Mouse (Mus musculus) heart, adult 2 months (tissue): ENCODE data around the gene Rgr. TPM values are rescaled to one million over a fixed set of nuclear protein-coding genes. Genes with fewer than 3 reads are reported as not detected.

Experiments used
- DNase-seq, 2 experiments: peaks; one replicate each; pipeline ENCODE4 v3.0.0; 2021
- H3K27ac ChIP-seq: fragments of 200-600 bp; 2 replicates; pipeline ENCODE4 v1.8.1; 2022
- H3K27me3 ChIP-seq: fragments of 200-500 bp; 2 replicates; pipeline ENCODE4 v1.6.1; 2012; ENCODE audit warnings: mild to moderate bottlenecking, low read length, inconsistent platforms, mixed read lengths; ENCODE audit not compliant: control insufficient read depth, insufficient read depth
- H3K36me3 ChIP-seq: fragments of 200-500 bp; 2 replicates; pipeline ENCODE4 v1.6.1; 2012; ENCODE audit warnings: low read length, inconsistent platforms; ENCODE audit not compliant: control insufficient read depth, insufficient read depth
- H3K4me1 ChIP-seq: fragments of 200-500 bp; 2 replicates; pipeline ENCODE4 v1.6.1; 2011; ENCODE audit warnings: low read length; ENCODE audit not compliant: control insufficient read depth, insufficient read depth
- H3K4me3 ChIP-seq: fragments of 200-600 bp; 2 replicates; pipeline ENCODE4 v1.8.1; 2022
- H3K79me2 ChIP-seq: fragments of 200-500 bp; replicated peaks from 2 replicates; pipeline ENCODE4 v1.6.1; 2012; ENCODE audit warnings: mild to moderate bottlenecking, inconsistent platforms, low read length, moderate library complexity, mixed read lengths; ENCODE audit not compliant: control insufficient read depth, insufficient read depth
- H3K9ac ChIP-seq: fragments of 200-500 bp; 2 replicates; pipeline ENCODE4 v1.6.1; 2012; ENCODE audit warnings: low read depth, mild to moderate bottlenecking, control low read depth, inconsistent platforms, low read length, mixed read lengths
- CTCF ChIP-seq: fragments of 200-600 bp; IDR thresholded peaks from 2 replicates; pipeline ENCODE4 v1.8.1; 2022; ENCODE audit warnings: antibody characterized with exemption, mild to moderate bottlenecking, moderate library complexity
- EP300 ChIP-seq: fragments of 200-500 bp; IDR thresholded peaks from 2 replicates; pipeline ENCODE4 v1.6.1; 2011; ENCODE audit warnings: low read depth, low read length, control low read depth; ENCODE audit not compliant: insufficient read depth
- POLR2A ChIP-seq: fragments of 200-500 bp; IDR thresholded peaks from 2 replicates; pipeline ENCODE4 v1.6.1; 2011; ENCODE audit warnings: mild to moderate bottlenecking, low read depth, low read length, control low read depth; ENCODE audit not compliant: insufficient read depth
- WGBS: fragments of 180-500 bp; shearing (Covaris S2); methylation state at CpG from one replicate; pipeline ENCODE4 v1.1.7; 2018; 5-methylcytosine and 5-hydroxymethylcytosine counted together
- intact Hi-C: fragments of 180-260 bp; cut with DNase I; formaldehyde crosslinking; loops from one replicate; pipeline ENCODE4 v1.15.1; 2025
- polyA plus RNA-seq: library from polyadenylated mRNA; depleted of rRNA; stranded (reverse); fragments of >200 nt; gene quantifications from 2 replicates; pipeline ENCODE4 v1.2.3, GENCODE M21; 2012
- total RNA-seq, 2 experiments: library from RNA; stranded (reverse); gene quantifications; 2 replicates each; pipeline ENCODE4 v1.2.3; 2021

Gene Rgr
- total and polyA plus RNA-seq, 3 experiments = not detected

DNA sequence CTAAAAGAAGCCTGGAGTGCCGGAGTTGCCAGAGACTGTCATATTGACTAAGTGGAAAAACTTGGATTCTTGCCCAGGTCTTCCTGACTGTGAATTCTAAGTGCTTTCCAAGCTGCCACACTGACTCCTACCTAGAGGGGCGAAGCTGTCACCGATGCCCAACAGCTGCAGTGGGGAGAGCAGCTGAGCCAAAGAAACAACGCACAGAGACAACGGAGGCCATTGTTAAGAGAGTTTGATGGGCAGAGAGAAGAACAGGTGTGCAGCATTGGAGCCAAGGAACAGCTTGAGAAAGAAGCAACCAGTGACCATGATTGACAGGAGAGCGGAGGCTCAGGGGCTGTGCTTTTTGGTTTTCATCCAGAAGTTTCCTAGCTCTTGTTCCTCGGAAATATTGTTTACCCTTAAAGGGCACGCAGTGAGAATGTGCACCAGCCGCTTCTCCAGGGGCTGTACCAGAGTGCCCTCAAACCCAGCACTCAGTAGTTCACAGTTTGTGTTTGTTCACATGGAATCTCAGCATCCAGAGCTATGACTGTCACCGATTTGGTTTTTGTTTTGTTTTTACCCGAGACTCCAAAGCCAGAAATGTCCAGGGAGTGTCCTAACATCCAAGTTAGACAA, 16.2 kb downstream of the Rgr start:
- Histone ChIP-seq H3K9ac (no peak overlapping the region), H3K36me3 (no peaks in the 10 kb centered on the region), H3K79me2 (no peaks in the 10 kb centered on the region), H3K4me3 (no peak overlapping the region), H3K27ac (no peak overlapping the region), H3K27me3 (no peaks in the 10 kb centered on the region), H3K4me1 (no peaks in the 10 kb centered on the region)
- intact Hi-C loops = loop anchor here (1.0 to 5.0 kb wide), 3 partner anchors 80 to 168 kb away; no protein-coding TSS in a partner anchor
- no peak for DNase-seq
- 55% methylated on average over 11 of the region's 11 CpGs for WGBS
- no peak for TF ChIP-seq POLR2A
- no peak for TF ChIP-seq CTCF
- TF ChIP-seq EP300 = no peak

DNA sequence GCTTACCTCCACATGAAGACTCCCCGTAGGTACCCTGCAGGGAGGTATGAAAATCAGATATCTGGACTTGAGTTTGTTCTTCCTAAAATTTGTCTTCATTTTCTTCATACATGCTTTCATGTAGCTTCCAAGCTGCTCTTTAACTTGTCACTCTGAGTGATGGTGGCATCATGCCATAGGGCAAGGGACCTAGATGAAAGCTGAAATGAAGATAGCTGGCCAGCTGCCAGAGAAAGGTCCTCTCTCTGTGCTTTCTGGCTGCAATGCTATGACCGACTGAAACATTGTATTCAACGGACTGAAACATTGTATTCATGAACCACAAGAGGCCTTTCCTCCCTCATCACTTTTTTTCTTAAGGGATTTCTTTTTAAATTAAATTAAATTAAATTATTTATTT, 20.2 kb downstream of the Rgr start:
- H3K27me3 ChIP-seq = no peaks in the 10 kb centered on the region
- TF ChIP-seq EP300 (no peak), CTCF (no peak), POLR2A (no peak)
- no peak overlapping the region for H3K4me3 ChIP-seq
- H3K79me2 ChIP-seq = no peaks in the 10 kb centered on the region
- H3K36me3 ChIP-seq = no peaks in the 10 kb centered on the region
- 75% methylated on average over 3 of the region's 3 CpGs for WGBS
- intact Hi-C loops = no loop called here
- H3K9ac ChIP-seq = no peak overlapping the region
- no peak overlapping the region for H3K27ac ChIP-seq
- no peak for DNase-seq
- no peaks in the 10 kb centered on the region for H3K4me1 ChIP-seq

DNA sequence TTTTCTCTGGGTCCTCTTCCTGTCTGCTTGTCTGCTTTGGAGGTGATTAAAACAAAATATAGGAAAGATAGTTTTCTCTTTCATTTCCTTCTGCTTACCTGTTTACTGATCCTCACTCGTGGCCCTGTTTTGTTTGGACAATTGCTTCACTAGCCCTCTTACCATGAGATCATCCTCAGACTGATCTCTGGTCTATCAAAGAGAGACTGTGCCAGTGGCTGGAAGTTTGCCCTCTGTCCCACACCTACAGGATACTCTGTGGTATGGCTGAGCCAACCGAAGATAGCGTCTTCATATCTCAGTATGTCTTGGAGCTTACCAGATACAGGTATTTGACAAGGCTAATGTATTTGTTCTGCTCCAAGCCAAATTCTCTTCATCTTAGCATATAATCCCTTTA, 20.8 kb downstream of the Rgr start:
- TF ChIP-seq CTCF (no peak), POLR2A (no peak), EP300 (no peak)
- Histone ChIP-seq H3K9ac (no peak overlapping the region), H3K79me2 (no peaks in the 10 kb centered on the region), H3K4me1 (no peaks in the 10 kb centered on the region), H3K27me3 (no peaks in the 10 kb centered on the region), H3K36me3 (no peaks in the 10 kb centered on the region), H3K4me3 (no peak overlapping the region), H3K27ac (no peak overlapping the region)
- intact Hi-C loops = no loop called here
- 82% methylated on average over 3 of the region's 3 CpGs for WGBS
- no peak for DNase-seq

DNA sequence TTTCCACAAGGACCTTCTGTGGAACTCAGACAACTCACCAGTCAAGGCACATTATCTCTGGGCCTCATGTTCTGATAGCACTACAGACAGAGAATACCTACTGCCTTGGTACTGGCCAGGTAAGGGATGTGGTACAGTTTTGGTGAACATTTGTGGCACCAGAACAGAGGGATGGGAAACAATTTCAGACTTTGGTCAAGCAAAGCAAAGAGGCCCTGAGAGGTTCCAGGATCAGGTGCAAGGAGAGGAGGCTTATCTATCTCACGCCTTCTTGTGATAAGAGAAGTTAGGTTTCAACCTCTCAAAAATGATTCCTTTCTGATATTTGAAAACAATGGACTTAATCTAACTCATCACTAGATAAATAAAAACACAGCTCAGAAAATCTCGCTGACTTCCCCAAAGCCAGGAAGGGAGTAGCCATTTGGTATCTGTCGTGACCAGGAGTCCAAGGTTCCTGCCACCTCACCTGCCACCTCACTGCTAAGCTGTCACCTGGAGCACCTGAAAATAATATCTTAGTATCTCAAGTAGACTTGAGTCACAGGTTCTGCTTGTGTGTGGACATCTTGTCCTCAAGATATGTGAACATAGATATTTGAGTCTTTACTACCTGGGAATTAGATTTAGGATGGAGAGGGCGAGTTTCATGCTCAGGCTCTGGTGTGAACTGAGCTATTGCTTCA, 21.4 kb downstream of the Rgr start:
- no peak for TF ChIP-seq EP300
- no peak for TF ChIP-seq POLR2A
- no peak for TF ChIP-seq CTCF
- Histone ChIP-seq H3K4me1 (no peaks in the 10 kb centered on the region), H3K27me3 (no peaks in the 10 kb centered on the region), H3K27ac (no peak overlapping the region), H3K4me3 (no peak overlapping the region), H3K9ac (no peak overlapping the region), H3K79me2 (no peaks in the 10 kb centered on the region), H3K36me3 (no peaks in the 10 kb centered on the region)
- intact Hi-C loops = no loop called here
- no peak for DNase-seq
- 52% methylated on average over 4 of the region's 4 CpGs for WGBS

DNA sequence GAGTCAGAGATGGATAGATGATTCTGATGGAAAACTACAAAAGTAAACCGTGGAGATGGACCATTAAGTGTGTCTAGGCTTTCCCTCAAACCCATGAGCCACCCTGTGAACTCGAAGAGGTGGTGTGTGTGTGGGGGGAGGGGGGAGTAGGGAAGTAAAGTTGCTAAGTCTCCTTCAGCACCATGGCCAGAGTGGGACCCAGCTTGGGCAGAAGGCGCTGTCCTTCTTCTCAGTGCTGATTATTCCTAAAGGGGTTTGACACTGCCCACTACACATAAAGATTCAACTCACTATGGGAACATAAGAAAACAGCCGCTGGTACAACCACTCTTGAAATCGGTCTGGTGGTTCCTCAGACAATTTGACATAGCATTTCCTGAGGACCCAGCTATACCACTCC, 32.9 kb downstream of the Rgr start:
- no peaks in the 10 kb centered on the region for H3K36me3 ChIP-seq
- no peaks in the 10 kb centered on the region for H3K79me2 ChIP-seq
- TF ChIP-seq POLR2A (no peak), EP300 (no peak), CTCF (no peak)
- no peak for DNase-seq
- no peaks in the 10 kb centered on the region for H3K4me1 ChIP-seq
- no peak overlapping the region for H3K27ac ChIP-seq
- H3K27me3 ChIP-seq = no peaks in the 10 kb centered on the region
- intact Hi-C loops = no loop called here
- no peak overlapping the region for H3K9ac ChIP-seq
- WGBS = 30% methylated on average over 5 of the region's 5 CpGs
- H3K4me3 ChIP-seq = no peak overlapping the region

DNA sequence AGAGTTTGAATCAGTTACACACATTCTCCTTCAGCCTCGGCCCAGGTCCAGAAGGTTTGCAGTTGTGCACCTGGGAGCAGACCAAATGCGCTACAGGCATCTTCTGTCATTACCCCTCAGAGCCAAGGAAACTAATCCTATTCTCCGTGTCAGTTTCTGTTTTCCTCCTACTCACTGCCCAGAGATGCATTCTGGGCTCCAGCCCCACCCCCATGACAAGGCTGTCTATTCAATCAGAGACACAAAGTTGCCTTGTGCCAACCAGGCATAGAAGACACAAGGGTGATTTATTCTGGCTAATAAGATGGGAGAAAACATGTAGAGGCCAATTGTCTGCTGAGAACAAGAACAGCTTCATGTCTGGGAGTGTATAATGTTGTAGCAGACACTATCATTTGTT, 35.1 kb downstream of the Rgr start:
- Histone ChIP-seq H3K4me3 (no peak overlapping the region), H3K9ac (no peak overlapping the region), H3K27ac (no peak overlapping the region), H3K27me3 (no peaks in the 10 kb centered on the region), H3K79me2 (no peaks in the 10 kb centered on the region), H3K36me3 (no peaks in the 10 kb centered on the region), H3K4me1 (no peaks in the 10 kb centered on the region)
- intact Hi-C loops = no loop called here
- WGBS = 45% methylated on average over 3 of the region's 3 CpGs
- DNase-seq = no peak
- TF ChIP-seq CTCF (no peak), POLR2A (no peak), EP300 (no peak)
